Mouse (Mus musculus) heart, embryonic 14.5 days (tissue): ENCODE results near the gene Hdac7. TPM values are rescaled to one million over a fixed set of nuclear protein-coding genes. Genes with fewer than 3 reads are reported as not detected.

Experiments used
- ATAC-seq: fragments of 200-750 bp; cut with Nextera tagmentation; 2 replicates; pipeline ENCODE4 v1.8.0; 2017; ENCODE audit warnings: low read depth, moderate TSS enrichment; ENCODE audit not compliant: insufficient number of reproducible peaks, insufficient read depth, low FRiP score
- H3K27ac ChIP-seq, 2 experiments: fragments of 200-500 bp in 1 of 2; fragments of 300-500 bp in 1 of 2; sonication (generic) in 1 of 2; replicated peaks in 1 of 2; 2 replicates each; pipeline ENCODE4 v1.5.1; 2012 to 2014; ENCODE audit warnings: low read depth in 2 of 2, low read length in 2 of 2, control low read depth in 1 of 2, mild to moderate bottlenecking in 1 of 2, mixed read lengths in 1 of 2; ENCODE audit not compliant: control insufficient read depth in 1 of 2, insufficient read depth in 1 of 2
- H3K27me3 ChIP-seq: fragments of 300-500 bp; sonication (generic); 2 replicates; pipeline ENCODE4 v1.6.1; 2014; ENCODE audit warnings: mild to moderate bottlenecking, low read length, control low read depth; ENCODE audit not compliant: control insufficient read depth, insufficient read depth
- H3K36me3 ChIP-seq: fragments of 300-500 bp; sonication (generic); 2 replicates; pipeline ENCODE4 v1.6.1; 2014; ENCODE audit warnings: mild to moderate bottlenecking, control low read depth, low read length, mixed read lengths; ENCODE audit not compliant: control insufficient read depth, insufficient read depth
- H3K4me1 ChIP-seq, 2 experiments: fragments of 200-500 bp in 1 of 2; fragments of 300-500 bp in 1 of 2; sonication (generic) in 1 of 2; 2 replicates each; pipeline ENCODE4 v1.6.1; 2012 to 2014; ENCODE audit warnings: low read length in 2 of 2, control low read depth in 1 of 2, mixed read lengths in 1 of 2; ENCODE audit not compliant: control insufficient read depth in 2 of 2, insufficient read depth in 2 of 2
- H3K4me2 ChIP-seq: fragments of 300-500 bp; sonication (generic); 2 replicates; pipeline ENCODE4 v1.6.1; 2014; ENCODE audit warnings: mild to moderate bottlenecking, low read length
- H3K4me3 ChIP-seq, 2 experiments: fragments of 200-500 bp in 1 of 2; fragments of 300-500 bp in 1 of 2; sonication (generic) in 1 of 2; 2 replicates each; pipeline ENCODE4 v1.5.1; 2012 to 2014; ENCODE audit warnings: low read length in 2 of 2, mild to moderate bottlenecking in 2 of 2, control low read depth in 1 of 2, low read depth in 1 of 2, moderate library complexity in 1 of 2; ENCODE audit not compliant: control insufficient read depth in 1 of 2, insufficient read depth in 1 of 2
- H3K9ac ChIP-seq: fragments of 300-500 bp; sonication (generic); 2 replicates; pipeline ENCODE4 v1.6.1; 2014; ENCODE audit warnings: mild to moderate bottlenecking, low read length
- H3K9me3 ChIP-seq: fragments of 300-500 bp; sonication (generic); 2 replicates; pipeline ENCODE4 v1.6.1; 2016; ENCODE audit warnings: low read length, control low read depth; ENCODE audit not compliant: control insufficient read depth
- WGBS: fragments of 180-500 bp; shearing (Covaris S2); extraction: QIAGEN DNeasy Blood & Tissue Kit; methylation state at CpG from one replicate; pipeline ENCODE4 v1.1.7; 2014; 5-methylcytosine and 5-hydroxymethylcytosine counted together
- polyA plus RNA-seq: library from polyadenylated mRNA; unstranded; fragments of >200 nt; fragmentation: Nextera tagmentation; extraction: Ambion mirVana; gene quantifications from 2 replicates; pipeline ENCODE4 v1.2.1, GENCODE M21; 2014

The Hdac7 gene
- polyA plus RNA-seq, result 25.7 and 26.7 TPM in 2 replicates

GRCm38 (mm10) chr15:97844037-97845034 lies at the start of gene Hdac7:
Gene Hdac7, minus strand, starts transcription at chr15:97844502.
- ATAC-seq, result no peak
- 61% methylated on average over 19 of the region's 19 CpGs for WGBS

GRCm38 (mm10) chr15:97892506-97892905 lies 48.2 kb upstream of the Hdac7 start:
- 25% methylated on average over 8 of the region's 8 CpGs for WGBS
- H3K27me3 ChIP-seq, result 0 out of 2 replicates have a peak, but pooled peaks cover 3% of the 10 kb centered on the region
- peaks cover 12 to 17% of the 10 kb centered on the region in 2 experiments; a peak in 3 of 4 replicates for H3K4me1 ChIP-seq
- H3K9me3 ChIP-seq, result no peaks in the 10 kb centered on the region
- ATAC-seq, result no peak
- no peak overlapping the region for H3K9ac ChIP-seq
- no peaks in the 10 kb centered on the region for H3K36me3 ChIP-seq
- H3K4me3 ChIP-seq, result no peak overlapping the region
- no peak overlapping the region for H3K27ac ChIP-seq
- no peak overlapping the region for H3K4me2 ChIP-seq

More at GRCm38 (mm10) chr15:97844037-97845034, at the start of gene Hdac7:
- no peak within 1 kb of the TSS for H3K4me3 ChIP-seq
- H3K27me3 ChIP-seq, result no peaks in the 10 kb centered on the region
- H3K9ac ChIP-seq, result no peak within 1 kb of the TSS
- H3K9me3 ChIP-seq, result 0 out of 2 replicates have a peak, but pooled peaks cover 4% of the 10 kb centered on the region
- no peak within 1 kb of the TSS for H3K27ac ChIP-seq
- H3K36me3 ChIP-seq, result no peaks in the 10 kb centered on the region
- H3K4me2 ChIP-seq, result no peak within 1 kb of the TSS
- peaks cover 14 to 15% of the 10 kb centered on the region in 2 experiments for H3K4me1 ChIP-seq

- WGBS, result 83% methylated on average over 10 of the region's 10 CpGs
- no peaks in the 10 kb centered on the region for H3K9me3 ChIP-seq
These were observed 46.1 kb upstream of the Hdac7 start for GRCm38 (mm10) chr15:97890450-97890849.

GRCm38 (mm10) chr15:97890017-97890416 lies 45.7 kb upstream of the Hdac7 start:
- WGBS, result 55% methylated on average over 11 of the region's 11 CpGs

More at GRCm38 (mm10) chr15:97890450-97890849, 46.1 kb upstream of the Hdac7 start:
- no peak for ATAC-seq
- no peak overlapping the region for H3K4me2 ChIP-seq
- no peak overlapping the region for H3K9ac ChIP-seq
- H3K27ac ChIP-seq, result no peak overlapping the region
- H3K4me3 ChIP-seq, result no peak overlapping the region
- H3K4me1 ChIP-seq, result peaks cover 0 to 11% of the 10 kb centered on the region in 2 experiments; a peak in 2 of 4 replicates
- 0 out of 2 replicates have a peak, but pooled peaks cover 3% of the 10 kb centered on the region for H3K27me3 ChIP-seq
- H3K36me3 ChIP-seq, result no peaks in the 10 kb centered on the region

DNA sequence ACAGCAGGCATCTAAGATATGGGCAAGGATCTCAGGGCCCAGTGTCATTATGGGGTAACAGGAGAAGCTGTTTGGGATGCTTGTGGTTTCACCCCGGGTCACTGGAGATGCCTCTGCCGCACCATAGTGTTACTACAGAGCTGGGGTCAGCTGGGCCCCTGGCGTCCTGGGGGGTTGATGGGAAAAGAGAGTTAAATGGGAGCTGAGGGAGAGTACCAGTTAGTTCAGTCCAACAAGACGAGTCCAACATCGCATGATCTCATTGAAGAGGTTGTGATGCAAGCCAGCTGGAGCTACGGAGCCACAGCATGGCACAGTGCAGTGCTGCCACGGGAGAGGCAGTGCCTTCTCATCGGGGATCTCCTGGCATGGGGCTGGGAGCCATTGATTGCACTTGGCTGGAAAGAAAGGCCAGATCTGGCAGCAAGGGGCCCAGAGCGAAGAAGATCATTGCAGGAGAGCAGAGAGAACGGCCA lies 43.3 kb upstream of the Hdac7 start:
- Histone ChIP-seq H3K4me1 (peaks cover 0 to 9% of the 10 kb centered on the region in 2 experiments; a peak in 2 of 4 replicates), H3K4me2 (no peak overlapping the region), H3K9me3 (no peaks in the 10 kb centered on the region), H3K4me3 (no peak overlapping the region), H3K9ac (no peak overlapping the region), H3K27ac (no peak overlapping the region), H3K36me3 (no peaks in the 10 kb centered on the region), H3K27me3 (no peaks in the 10 kb centered on the region)
- no peak for ATAC-seq
- whole genome bisulfite sequencing, result 82% methylated on average over 10 of the region's 10 CpGs

More at GRCm38 (mm10) chr15:97890017-97890416, 45.7 kb upstream of the Hdac7 start:
- H3K9me3 ChIP-seq, result no peaks in the 10 kb centered on the region
- H3K4me3 ChIP-seq, result no peak overlapping the region
- no peak for ATAC-seq
- no peak overlapping the region for H3K27ac ChIP-seq
- peaks cover 0 to 11% of the 10 kb centered on the region in 2 experiments; a peak in 2 of 4 replicates for H3K4me1 ChIP-seq
- H3K4me2 ChIP-seq, result no peak overlapping the region
- no peaks in the 10 kb centered on the region for H3K36me3 ChIP-seq
- H3K27me3 ChIP-seq, result 0 out of 2 replicates have a peak, but pooled peaks cover 3% of the 10 kb centered on the region
- no peak overlapping the region for H3K9ac ChIP-seq

- H3K27ac ChIP-seq, result no peak overlapping the region
- no peak overlapping the region for H3K4me2 ChIP-seq
- whole genome bisulfite sequencing, result 79% methylated on average over 8 of the region's 8 CpGs
- no peaks in the 10 kb centered on the region for H3K9me3 ChIP-seq
- H3K27me3 ChIP-seq, result no peaks in the 10 kb centered on the region
- peaks cover 9 to 12% of the 10 kb centered on the region in 2 experiments for H3K4me1 ChIP-seq
- no peak overlapping the region for H3K9ac ChIP-seq
- ATAC-seq, result no peak
- no peaks in the 10 kb centered on the region for H3K36me3 ChIP-seq
- H3K4me3 ChIP-seq, result no peak overlapping the region
These were observed 37.1 kb upstream of the Hdac7 start for GRCm38 (mm10) chr15:97881423-97881822.

DNA sequence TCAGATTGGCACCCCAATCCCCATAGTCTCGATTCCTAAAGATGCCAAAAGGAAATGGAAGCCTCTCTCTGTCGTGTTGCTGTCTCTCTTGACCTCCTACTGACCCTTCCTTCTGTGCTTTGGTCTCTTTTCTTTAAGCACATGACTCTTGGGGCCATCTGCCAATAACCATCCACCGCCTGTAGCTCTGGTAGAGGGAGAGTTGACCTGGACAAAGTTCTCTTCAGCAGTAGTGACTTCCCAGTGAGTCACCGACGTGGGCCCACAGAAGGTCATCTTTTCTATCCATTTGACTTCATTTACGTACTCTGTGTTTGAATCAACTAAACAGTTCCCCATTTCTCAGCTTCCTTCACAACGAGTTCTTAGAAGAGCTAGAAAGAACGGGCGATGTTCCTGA lies 36.1 kb upstream of the Hdac7 start:
- H3K36me3 ChIP-seq, result no peaks in the 10 kb centered on the region
- no peak overlapping the region for H3K4me3 ChIP-seq
- WGBS, result 75% methylated on average over 9 of the region's 9 CpGs

More for the DNA sequence above, 36.1 kb upstream of the Hdac7 start:
- H3K9me3 ChIP-seq, result no peaks in the 10 kb centered on the region
- H3K27me3 ChIP-seq, result no peaks in the 10 kb centered on the region; the same call in 1 of the 2 replicates
- H3K4me2 ChIP-seq, result no peak overlapping the region
- peaks cover 9 to 12% of the 10 kb centered on the region in 2 experiments for H3K4me1 ChIP-seq
- H3K9ac ChIP-seq, result no peak overlapping the region
- ATAC-seq, result no peak
- no peak overlapping the region for H3K27ac ChIP-seq
